Mouse (Mus musculus) kidney, embryonic 16.5 days (tissue): ENCODE results near the gene Plppr2. TPM values are rescaled to one million over a fixed set of nuclear protein-coding genes. Genes with fewer than 3 reads are reported as not detected.

Experiments used
- ATAC-seq: fragments of 200-750 bp; cut with Nextera tagmentation; 2 replicates; pipeline ENCODE4 v1.8.0; 2017; ENCODE audit warnings: moderate TSS enrichment; ENCODE audit not compliant: low FRiP score, low TSS enrichment
- H3K27ac ChIP-seq: fragments of 300-500 bp; sonication (generic); 2 replicates; pipeline ENCODE4 v1.5.1; 2014; ENCODE audit warnings: low read length
- H3K27me3 ChIP-seq: fragments of 300-500 bp; sonication (generic); 2 replicates; pipeline ENCODE4 v1.6.1; 2014; ENCODE audit warnings: low read length, control low read depth, mixed read lengths; ENCODE audit not compliant: insufficient read depth
- H3K36me3 ChIP-seq: fragments of 300-500 bp; sonication (generic); 2 replicates; pipeline ENCODE4 v1.6.1; 2014; ENCODE audit warnings: low read length, control low read depth, mixed read lengths; ENCODE audit not compliant: insufficient read depth
- H3K4me1 ChIP-seq: fragments of 300-500 bp; sonication (generic); 2 replicates; pipeline ENCODE4 v1.6.1; 2014; ENCODE audit warnings: low read length, control low read depth, mixed read lengths; ENCODE audit not compliant: insufficient read depth
- H3K4me2 ChIP-seq: fragments of 300-500 bp; sonication (generic); replicated peaks from 2 replicates; pipeline ENCODE4 v1.6.1; 2014; ENCODE audit warnings: low read depth, low read length
- H3K4me3 ChIP-seq: fragments of 300-500 bp; sonication (generic); 2 replicates; pipeline ENCODE4 v1.5.1; 2014; ENCODE audit warnings: mild to moderate bottlenecking, low read length
- H3K9ac ChIP-seq: fragments of 300-500 bp; sonication (generic); replicated peaks from 2 replicates; pipeline ENCODE4 v1.6.1; 2014; ENCODE audit warnings: low read length
- H3K9me3 ChIP-seq: fragments of 300-500 bp; sonication (generic); 2 replicates; pipeline ENCODE4 v1.6.1; 2016; ENCODE audit warnings: low read length, control low read depth
- WGBS: fragments of 180-500 bp; shearing (Covaris S2); extraction: QIAGEN DNeasy Blood & Tissue Kit; methylation state at CpG from one replicate; pipeline ENCODE4 v1.1.7; 2014; 5-methylcytosine and 5-hydroxymethylcytosine counted together
- polyA plus RNA-seq: library from polyadenylated mRNA; unstranded; fragments of >200 nt; fragmentation: Nextera tagmentation; extraction: Ambion mirVana; gene quantifications from 2 replicates; pipeline ENCODE4 v1.2.1, GENCODE M21; 2015

Plppr2 gene
- polyA plus RNA-seq, result 10.4 and 10.7 TPM in 2 replicates

DNA sequence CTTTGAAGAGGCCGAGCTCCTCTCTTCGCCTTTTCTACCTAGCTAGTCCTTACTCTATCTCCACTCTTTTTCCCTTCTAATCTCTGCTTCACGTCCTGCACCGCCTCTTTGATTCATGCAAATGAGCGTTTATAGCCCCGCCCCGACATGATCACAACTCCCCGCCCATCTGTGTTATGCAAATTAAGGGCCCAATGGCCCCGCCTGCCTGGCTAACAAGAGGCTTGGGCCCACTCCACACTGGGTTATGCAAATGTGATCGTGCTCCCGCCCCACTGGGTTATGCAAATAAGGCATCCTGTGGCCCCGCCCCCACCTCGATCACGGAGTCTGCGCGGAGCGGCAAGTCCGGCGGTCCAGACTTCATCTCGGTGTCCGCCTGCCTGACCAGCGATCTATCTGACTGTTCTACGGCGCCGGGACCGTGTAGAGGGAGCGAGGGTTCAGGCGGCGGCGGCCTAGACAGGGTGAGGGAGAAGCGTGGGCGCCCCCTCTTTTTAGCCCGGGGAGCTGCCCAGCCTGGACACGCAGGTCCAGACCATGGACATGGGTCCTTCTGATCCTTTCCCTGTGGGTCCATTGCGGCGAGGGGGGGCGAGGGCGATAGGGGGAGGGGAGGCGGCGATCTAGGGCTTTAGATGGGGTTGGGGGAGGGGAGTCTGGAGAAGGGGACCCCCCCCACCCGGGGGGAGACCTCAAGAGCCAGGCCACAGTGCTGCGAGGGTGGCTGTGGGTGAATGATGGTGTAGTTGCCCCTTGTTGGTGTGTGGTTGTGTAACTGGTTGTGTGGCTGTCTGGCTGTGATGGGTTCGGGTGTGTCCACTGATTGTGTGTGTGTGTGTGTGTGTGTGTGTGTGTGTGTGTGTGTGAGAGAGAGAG is at the start of gene Plppr2:
TSS of gene Plppr2 (plus strand) at position 342 of the 879 bp plus-strand sequence.
- 3% methylated on average over 41 of the region's 43 CpGs for WGBS
- Histone ChIP-seq H3K4me1 (peaks cover 9% of the 10 kb centered on the region; the same call in 1 of the 2 replicates), H3K27ac (peak within 1 kb of the TSS; percentile 31; the same call in 1 of the 2 replicates), H3K4me3 (peak within 1 kb of the TSS; percentile 65), H3K9ac (peak within 1 kb of the TSS; percentile 67), H3K4me2 (peak within 1 kb of the TSS; percentile 75), H3K27me3 (no peaks in the 10 kb centered on the region), H3K36me3 (no peaks in the 10 kb centered on the region), H3K9me3 (no peaks in the 10 kb centered on the region)
- ATAC-seq, result peak; percentile 98

DNA sequence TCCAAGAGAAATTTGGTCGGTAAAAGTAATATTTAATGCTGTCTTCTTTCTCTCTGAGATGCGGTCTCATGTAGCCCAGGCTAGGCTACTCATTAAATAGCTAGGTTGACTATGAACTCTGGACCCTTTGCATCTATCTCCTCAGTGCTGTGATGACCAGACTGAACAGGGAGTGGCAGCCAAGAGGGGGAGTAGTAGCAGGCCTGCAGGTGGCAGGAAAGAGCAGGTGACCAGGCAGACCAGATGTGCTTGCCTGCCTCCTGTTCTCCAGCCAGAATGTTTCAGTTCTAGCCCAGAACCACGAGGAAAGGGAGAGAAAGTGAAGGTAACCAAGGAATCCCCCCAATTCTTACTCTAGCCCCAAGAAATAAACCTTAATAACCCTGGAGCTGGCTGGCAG is 47.6 kb upstream of the Plppr2 start:
- Histone ChIP-seq H3K9me3 (no peaks in the 10 kb centered on the region), H3K27me3 (no peaks in the 10 kb centered on the region), H3K4me1 (no peaks in the 10 kb centered on the region), H3K4me2 (no peak overlapping the region), H3K27ac (no peak overlapping the region), H3K4me3 (no peak overlapping the region), H3K9ac (no peak overlapping the region), H3K36me3 (no peaks in the 10 kb centered on the region)
- 55% methylated on average over 3 of the region's 3 CpGs for WGBS
- no peak for ATAC-seq

DNA sequence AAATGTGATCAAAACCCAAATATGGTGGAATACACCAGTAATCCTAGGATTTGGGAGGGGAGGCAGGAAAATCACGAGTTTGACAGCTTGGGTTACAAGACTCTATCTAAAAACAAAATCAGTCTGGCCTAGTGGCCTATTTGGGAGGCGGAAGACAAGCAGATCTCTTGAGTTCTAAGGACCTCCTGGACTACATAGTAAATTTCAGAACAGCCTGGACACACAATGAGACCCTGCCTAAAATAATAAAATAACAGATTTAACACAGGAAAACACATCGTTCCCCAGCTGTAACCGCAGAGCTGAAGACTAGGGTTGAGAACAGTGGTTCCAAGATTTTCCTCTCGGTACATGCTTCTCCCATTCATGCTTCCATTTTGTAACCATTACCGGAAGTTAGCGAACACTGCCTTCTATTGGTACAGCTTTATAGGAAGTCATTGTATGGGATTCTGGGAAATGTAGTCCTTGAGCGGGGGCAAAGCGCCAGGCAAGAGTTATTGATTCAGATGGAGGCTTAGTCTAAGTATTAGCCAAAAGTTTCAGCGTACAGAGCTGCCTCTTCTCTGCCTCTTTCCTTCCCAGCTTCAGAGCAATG is 35.5 kb upstream of the Plppr2 start:
- peak overlapping the region; percentile 58 for H3K9ac ChIP-seq
- H3K4me3 ChIP-seq, result peak overlapping the region; percentile 54
- peaks cover 4% of the 10 kb centered on the region; the same call in 1 of the 2 replicates for H3K4me1 ChIP-seq
- no peak overlapping the region for H3K27ac ChIP-seq
- peak overlapping the region; percentile 55 for H3K4me2 ChIP-seq
- no peaks in the 10 kb centered on the region for H3K36me3 ChIP-seq
- no peaks in the 10 kb centered on the region for H3K9me3 ChIP-seq
- H3K27me3 ChIP-seq, result peaks cover 5% of the 10 kb centered on the region
- 16% methylated on average over 10 of the region's 10 CpGs for WGBS
- ATAC-seq, result peak; percentile 81

DNA sequence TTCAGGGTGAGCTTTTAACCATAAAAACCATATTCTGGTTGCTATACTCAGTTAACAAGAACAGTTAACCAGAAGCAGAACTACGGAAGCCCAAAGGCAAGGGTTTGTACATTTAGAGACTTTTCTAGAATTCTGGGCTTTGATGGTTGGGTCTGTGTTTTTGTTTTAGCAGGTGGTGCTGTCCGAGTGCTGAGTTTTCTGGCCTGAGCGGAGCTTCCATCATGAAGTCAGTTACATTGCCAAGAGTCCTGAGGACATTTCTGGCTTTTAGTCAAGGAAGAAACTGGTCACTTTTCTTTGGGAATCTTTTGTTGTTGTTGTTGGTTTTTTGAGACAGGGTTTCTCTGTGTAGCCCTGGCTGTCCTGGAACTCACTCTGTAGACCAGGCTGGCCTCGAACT is 32.8 kb upstream of the Plppr2 start:
- 79% methylated on average over 4 of the region's 4 CpGs for WGBS
- Histone ChIP-seq H3K36me3 (no peaks in the 10 kb centered on the region), H3K4me3 (no peak overlapping the region), H3K4me1 (peaks cover 4% of the 10 kb centered on the region; the same call in 1 of the 2 replicates), H3K27ac (no peak overlapping the region), H3K9me3 (no peaks in the 10 kb centered on the region), H3K27me3 (peaks cover 2% of the 10 kb centered on the region; the same call in 1 of the 2 replicates), H3K4me2 (no peak overlapping the region), H3K9ac (no peak overlapping the region)
- ATAC-seq, result no peak

DNA sequence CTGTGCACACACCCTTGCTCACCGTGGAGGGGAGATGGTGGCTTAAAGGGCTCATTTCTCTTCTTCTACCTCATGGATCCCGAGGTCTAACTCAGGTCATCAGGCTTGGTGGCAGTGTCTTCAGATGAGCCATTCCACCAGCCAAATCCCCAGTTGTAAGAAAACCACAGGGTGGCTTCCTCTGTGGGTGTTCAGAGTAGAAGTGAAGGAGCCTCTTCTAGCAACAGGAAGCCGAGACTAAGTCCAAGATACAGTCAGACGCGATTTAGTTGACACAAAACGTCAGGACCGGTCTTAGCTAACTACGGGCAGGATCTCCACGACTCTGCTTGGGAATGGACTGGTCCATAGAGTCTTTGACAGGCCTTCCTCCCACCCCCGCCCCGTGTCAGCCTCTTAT is 28.6 kb upstream of the Plppr2 start:
- H3K36me3 ChIP-seq, result no peaks in the 10 kb centered on the region
- ATAC-seq, result no peak
- no peak overlapping the region for H3K9ac ChIP-seq
- H3K27ac ChIP-seq, result no peak overlapping the region
- H3K27me3 ChIP-seq, result no peaks in the 10 kb centered on the region
- 77% methylated on average over 11 of the region's 11 CpGs for WGBS
- H3K4me1 ChIP-seq, result no peaks in the 10 kb centered on the region
- H3K4me3 ChIP-seq, result no peak overlapping the region
- no peaks in the 10 kb centered on the region for H3K9me3 ChIP-seq
- no peak overlapping the region for H3K4me2 ChIP-seq

DNA sequence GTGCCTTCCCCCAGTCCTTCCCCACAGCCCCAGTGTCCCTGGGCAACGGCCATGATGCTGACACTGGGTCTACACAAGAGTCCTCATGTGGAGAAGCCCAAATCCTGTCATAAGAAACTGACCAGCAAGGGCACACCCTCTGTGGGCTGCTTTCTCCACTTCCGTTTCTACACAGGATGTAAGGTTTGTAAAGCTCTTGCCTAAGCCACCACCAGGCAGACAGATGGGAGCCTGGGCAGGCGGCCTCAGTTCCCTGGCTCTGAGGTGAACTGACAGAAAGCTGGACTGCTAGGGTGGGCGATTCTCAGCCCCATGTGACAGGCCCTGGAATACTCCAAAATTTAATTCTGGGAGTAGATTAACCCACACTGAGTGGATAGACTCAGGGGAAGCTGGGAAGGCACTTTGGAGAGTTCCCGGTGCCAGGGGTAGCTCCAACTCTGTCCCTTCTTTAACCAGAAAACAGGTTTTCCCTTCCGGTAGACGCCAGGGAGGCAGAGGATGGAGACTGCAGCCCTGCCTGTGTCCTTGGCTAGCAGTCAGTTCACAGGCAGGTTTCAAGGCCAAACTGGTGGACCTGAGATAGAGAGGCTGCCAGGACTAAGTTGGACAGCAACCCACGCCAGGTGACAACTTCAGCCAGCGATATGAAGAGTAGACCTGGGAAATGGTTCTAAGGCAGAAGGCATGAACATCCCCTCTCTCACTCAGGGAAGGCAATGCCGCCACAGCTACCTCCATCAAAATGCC is 27.2 kb upstream of the Plppr2 start:
- Histone ChIP-seq H3K9me3 (no peaks in the 10 kb centered on the region), H3K36me3 (no peaks in the 10 kb centered on the region), H3K27me3 (no peaks in the 10 kb centered on the region), H3K4me3 (no peak overlapping the region), H3K4me1 (no peaks in the 10 kb centered on the region), H3K4me2 (no peak overlapping the region), H3K27ac (no peak overlapping the region), H3K9ac (no peak overlapping the region)
- ATAC-seq, result no peak
- WGBS, result 79% methylated on average over 10 of the region's 10 CpGs

DNA sequence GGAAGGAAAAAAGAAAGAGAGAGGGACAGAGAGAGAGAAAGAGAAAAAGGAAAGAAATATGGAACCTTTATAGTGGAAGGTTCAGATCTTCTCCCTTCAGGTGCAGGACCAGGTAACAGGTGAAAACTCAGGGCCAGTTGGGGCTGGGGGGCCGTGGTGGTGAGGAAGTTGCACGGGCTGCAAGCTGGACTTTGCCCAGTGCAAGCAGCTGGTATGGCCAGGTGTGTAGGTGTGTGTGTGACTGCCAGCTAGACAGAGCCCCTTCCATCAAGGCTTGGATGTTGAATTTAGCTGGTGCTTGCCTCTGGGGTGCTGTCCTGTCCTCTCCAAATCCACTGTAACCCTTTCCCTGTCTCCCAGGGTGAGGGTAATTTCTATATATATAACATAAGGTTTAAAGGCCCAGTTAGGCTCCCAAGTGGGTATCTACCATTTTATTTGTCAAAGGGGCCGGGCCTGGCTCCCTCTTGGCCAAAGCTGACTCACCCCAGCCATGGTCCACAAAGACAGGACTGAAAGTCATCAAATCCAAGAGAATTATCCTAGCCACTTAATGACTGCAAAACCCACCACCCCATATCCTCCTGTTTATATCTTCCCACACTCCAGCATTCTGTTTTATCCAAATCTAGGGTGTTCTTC is 19.9 kb upstream of the Plppr2 start:
- H3K9ac ChIP-seq, result peak overlapping the region; percentile 49
- H3K4me1 ChIP-seq, result peaks cover 12% of the 10 kb centered on the region; the same call in 1 of the 2 replicates
- H3K27me3 ChIP-seq, result no peaks in the 10 kb centered on the region
- no peaks in the 10 kb centered on the region for H3K36me3 ChIP-seq
- no peak for ATAC-seq
- 63% methylated on average over 3 of the region's 3 CpGs for WGBS
- no peaks in the 10 kb centered on the region for H3K9me3 ChIP-seq
- H3K27ac ChIP-seq, result no peak overlapping the region
- H3K4me2 ChIP-seq, result peak overlapping the region; percentile 66
- H3K4me3 ChIP-seq, result peak overlapping the region; percentile 50

DNA sequence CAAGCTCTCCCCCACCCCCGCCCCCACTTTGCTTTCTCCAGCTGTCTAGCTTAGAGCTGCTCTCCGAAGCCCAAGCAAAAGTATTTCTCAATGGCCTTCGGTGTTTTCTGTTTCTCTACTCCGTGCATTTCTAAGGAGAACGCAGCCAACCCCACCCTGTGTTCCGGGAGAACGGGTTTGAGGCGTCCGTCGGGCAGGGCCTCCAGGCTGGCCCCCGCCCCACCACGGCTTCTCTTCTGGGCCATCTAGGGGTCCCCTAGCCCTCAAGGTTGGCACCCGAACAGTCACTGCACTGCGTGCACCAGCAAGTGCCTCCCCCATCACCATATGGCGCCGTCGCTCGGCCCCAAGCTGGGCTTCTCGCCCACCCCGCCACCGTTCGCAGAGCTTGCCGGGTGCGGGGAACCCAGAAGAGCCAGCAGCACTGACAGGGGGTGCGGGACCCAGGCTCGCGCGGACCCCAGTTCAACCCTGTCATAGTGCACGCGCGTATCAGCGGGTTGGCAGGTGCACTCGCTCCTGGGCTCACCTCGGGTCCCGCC is 19.3 kb upstream of the Plppr2 start:
- H3K4me2 ChIP-seq, result peak overlapping the region; percentile 66
- no peak; the same call in none of the 2 replicates for ATAC-seq
- 2% methylated on average over 32 of the region's 35 CpGs for WGBS
- no peak overlapping the region for H3K27ac ChIP-seq
- peaks cover 12% of the 10 kb centered on the region; the same call in 1 of the 2 replicates for H3K4me1 ChIP-seq
- no peaks in the 10 kb centered on the region for H3K9me3 ChIP-seq
- peak overlapping the region; percentile 49 for H3K9ac ChIP-seq
- H3K4me3 ChIP-seq, result peak overlapping the region; percentile 50
- H3K36me3 ChIP-seq, result no peaks in the 10 kb centered on the region
- H3K27me3 ChIP-seq, result no peaks in the 10 kb centered on the region

DNA sequence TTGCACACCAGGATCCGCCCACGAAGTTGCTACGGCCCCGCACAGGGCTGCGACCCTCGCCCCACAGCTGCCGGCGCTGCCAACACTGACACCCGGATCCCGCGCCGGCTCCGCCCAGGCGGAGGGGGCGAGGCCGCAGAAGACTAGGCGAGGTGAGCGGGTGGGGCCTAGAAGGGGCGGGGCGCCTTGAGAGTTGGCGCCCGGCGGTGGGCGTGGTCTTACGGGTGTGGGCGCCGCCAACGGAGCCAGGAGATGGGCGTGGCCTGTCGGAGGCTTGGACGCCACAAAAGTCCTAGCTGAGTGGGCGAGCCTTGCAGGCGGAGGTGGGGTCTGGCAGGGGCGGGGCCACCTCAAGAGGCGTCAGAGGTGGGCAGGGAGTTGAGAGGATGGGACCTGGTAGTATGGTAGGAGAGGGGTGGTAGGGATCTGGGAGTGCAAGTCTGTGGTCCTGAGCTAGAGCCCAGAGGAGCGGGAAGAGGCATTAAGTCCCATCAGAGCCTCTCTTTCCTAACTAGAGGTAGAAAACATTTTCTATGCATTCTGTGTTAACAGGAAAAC is 18.7 kb upstream of the Plppr2 start, which contains the start of gene Rab3d:
TSS of gene Rab3d (minus strand) at position 158 of the 558 bp plus-strand sequence.
- peak; percentile 96 for ATAC-seq
- Histone ChIP-seq H3K9ac (peak within 1 kb of the TSS; percentile 49), H3K36me3 (no peaks in the 10 kb centered on the region), H3K4me1 (peaks cover 13% of the 10 kb centered on the region; the same call in 1 of the 2 replicates), H3K4me2 (peak within 1 kb of the TSS; percentile 66), H3K9me3 (no peaks in the 10 kb centered on the region), H3K27ac (no peak within 1 kb of the TSS), H3K27me3 (no peaks in the 10 kb centered on the region), H3K4me3 (peak within 1 kb of the TSS; percentile 50)
- under 1% methylated on average over 35 of the region's 36 CpGs for WGBS
